Mouse (Mus musculus) lung, embryonic 16.5 days (tissue): ENCODE measurements at regions not wholly inside any gene's neighbourhood (a gene's known extent, or its start where the extent isn't known, plus 50 kb on each side); places are given as distances from the start of the nearest gene placed in this dataset.
A peak's percentile ranks its signal among the peaks of the same experiment; 100 is the strongest.

Source experiments
- ATAC-seq: fragments of 200-750 bp; cut with Nextera tagmentation; 2 replicates; pipeline ENCODE4 v1.8.0; 2017; ENCODE audit warnings: low read depth, mild to moderate bottlenecking, moderate library complexity
- H3K27ac ChIP-seq: fragments of 300-500 bp; sonication (generic); 2 replicates; pipeline ENCODE4 v1.5.1; 2014; ENCODE audit warnings: mild to moderate bottlenecking, control low read depth, low read length
- H3K27me3 ChIP-seq: fragments of 300-500 bp; sonication (generic); 2 replicates; pipeline ENCODE4 v1.6.1; 2014; ENCODE audit warnings: low read depth, low read length, mixed read lengths; ENCODE audit not compliant: control insufficient read depth, insufficient read depth
- H3K36me3 ChIP-seq: fragments of 300-500 bp; sonication (generic); 2 replicates; pipeline ENCODE4 v1.6.1; 2014; ENCODE audit warnings: low read length; ENCODE audit not compliant: control insufficient read depth, insufficient read depth
- H3K4me1 ChIP-seq: fragments of 300-500 bp; sonication (generic); replicated peaks from 2 replicates; pipeline ENCODE4 v1.6.1; 2014; ENCODE audit warnings: low read length, mixed read lengths; ENCODE audit not compliant: control insufficient read depth, insufficient read depth
- H3K4me2 ChIP-seq: fragments of 300-500 bp; sonication (generic); 2 replicates; pipeline ENCODE4 v1.6.1; 2014; ENCODE audit warnings: low read depth, low read length, control low read depth
- H3K4me3 ChIP-seq: fragments of 300-500 bp; sonication (generic); 2 replicates; pipeline ENCODE4 v1.5.1; 2014; ENCODE audit warnings: mild to moderate bottlenecking, low read length, control low read depth
- H3K9ac ChIP-seq: fragments of 300-500 bp; sonication (generic); 2 replicates; pipeline ENCODE4 v1.6.1; 2014; ENCODE audit warnings: low read length, control low read depth
- H3K9me3 ChIP-seq: fragments of 300-500 bp; sonication (generic); 2 replicates; pipeline ENCODE4 v1.6.1; 2016; ENCODE audit warnings: low read length; ENCODE audit not compliant: control insufficient read depth
- WGBS: fragments of 180-500 bp; shearing (Covaris S2); extraction: QIAGEN DNeasy Blood & Tissue Kit; methylation state at CpG from one replicate; pipeline ENCODE4 v1.1.7; 2014; 5-methylcytosine and 5-hydroxymethylcytosine counted together

DNA sequence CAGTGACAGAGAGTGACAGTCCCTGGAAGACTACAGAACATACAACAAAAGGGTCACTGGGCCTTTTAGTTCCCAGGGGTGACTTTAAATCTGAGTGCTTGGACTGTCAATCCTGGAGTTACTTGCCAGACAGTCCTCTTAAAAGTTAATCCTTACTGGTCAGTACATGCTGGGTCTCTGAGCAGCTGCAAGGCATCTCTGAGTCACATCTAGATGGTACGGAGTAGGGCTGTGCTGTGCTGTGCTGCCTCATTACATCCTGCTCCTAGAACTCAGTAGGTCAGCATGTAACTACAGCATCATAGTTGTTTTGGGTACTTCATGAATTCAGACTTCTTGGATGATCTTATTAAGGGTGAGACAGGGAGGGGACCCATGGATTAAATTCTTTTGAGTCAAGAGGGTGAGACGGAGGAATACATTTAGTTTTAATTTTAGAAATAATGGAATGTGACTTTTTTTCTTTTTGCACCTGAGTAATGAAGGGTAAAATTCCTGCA is 220.8 kb downstream of the 1700064H15Rik start:
- H3K4me2 ChIP-seq, result no peak overlapping the region
- peaks cover 3% of the 10 kb centered on the region; the same call in 1 of the 2 replicates for H3K4me1 ChIP-seq
- H3K36me3 ChIP-seq, result no peaks in the 10 kb centered on the region
- ATAC-seq, result no peak
- WGBS, result 61% methylated on average over 2 of the region's 2 CpGs
- no peaks in the 10 kb centered on the region for H3K9me3 ChIP-seq
- no peak overlapping the region; the same call in 1 of the 2 replicates for H3K9ac ChIP-seq
- H3K27me3 ChIP-seq, result no peaks in the 10 kb centered on the region
- peak overlapping the region; percentile 88 for H3K27ac ChIP-seq
- no peak overlapping the region for H3K4me3 ChIP-seq

DNA sequence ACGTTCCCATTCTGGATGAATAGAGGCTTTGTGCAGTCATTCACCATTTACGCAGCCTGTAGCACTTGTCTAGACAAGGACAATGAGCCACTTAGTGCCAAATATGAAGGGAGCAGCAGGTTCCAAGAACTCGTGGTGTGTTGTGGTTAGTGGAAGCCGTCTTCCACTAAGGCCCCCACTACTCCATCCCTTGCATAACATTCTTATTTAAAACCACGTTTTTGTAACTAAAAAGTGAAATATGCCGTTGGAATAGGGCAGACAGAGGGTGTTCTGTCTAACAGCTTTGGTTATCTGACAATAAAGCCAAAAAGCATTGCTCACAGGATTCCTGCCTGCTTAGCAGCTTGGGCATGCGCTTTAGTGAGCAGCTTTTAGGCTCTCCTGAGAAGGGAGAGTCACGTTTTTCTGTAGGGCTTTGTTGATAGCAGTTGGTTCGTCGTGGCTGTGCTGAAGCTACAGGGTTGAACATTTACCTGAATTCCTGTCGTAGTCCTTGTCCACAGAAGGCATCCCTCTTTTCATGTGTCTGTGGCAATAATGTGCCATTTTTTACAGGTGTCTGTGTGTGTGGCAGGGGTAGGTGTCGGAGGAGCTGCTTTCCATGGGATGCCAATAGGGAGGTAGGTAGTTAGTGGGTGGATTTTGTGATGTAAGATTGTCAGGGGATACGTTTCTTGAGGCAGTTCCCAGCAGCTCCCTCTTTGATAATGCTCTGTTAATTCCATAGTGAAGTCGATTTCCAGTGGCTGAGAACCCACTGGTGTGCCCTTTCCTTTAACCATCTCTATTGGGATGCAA is 221.9 kb downstream of the 1700064H15Rik start:
- H3K9me3 ChIP-seq, result no peaks in the 10 kb centered on the region
- peaks cover 3% of the 10 kb centered on the region; the same call in 1 of the 2 replicates for H3K4me1 ChIP-seq
- peak overlapping the region; percentile 88 for H3K27ac ChIP-seq
- no peak overlapping the region for H3K4me3 ChIP-seq
- H3K4me2 ChIP-seq, result no peak overlapping the region
- ATAC-seq, result peak; percentile 80
- 47% methylated on average over 14 of the region's 14 CpGs for WGBS
- H3K36me3 ChIP-seq, result no peaks in the 10 kb centered on the region
- no peaks in the 10 kb centered on the region for H3K27me3 ChIP-seq
- H3K9ac ChIP-seq, result no peak overlapping the region

DNA sequence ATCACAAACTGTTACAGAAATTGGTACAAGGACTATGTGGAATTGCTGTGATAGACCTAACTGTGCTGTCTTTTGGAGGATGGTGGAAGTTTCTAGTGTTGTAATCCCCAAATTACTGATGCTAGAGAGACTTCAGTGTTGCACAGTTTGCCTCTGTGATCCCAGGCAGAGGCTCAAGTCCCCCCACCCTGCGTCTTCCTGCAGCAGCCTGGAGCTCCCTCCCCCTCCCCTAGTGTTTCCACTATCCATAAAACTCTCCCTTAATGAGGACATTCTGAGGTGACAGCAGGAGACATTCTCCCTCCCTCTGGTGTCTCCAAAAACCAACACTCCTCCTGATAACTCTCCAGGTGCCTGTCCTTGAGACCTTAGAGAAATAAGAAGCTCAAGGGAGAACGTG is 242.8 kb downstream of the 1700064H15Rik start:
- Histone ChIP-seq H3K4me1 (no peaks in the 10 kb centered on the region), H3K9me3 (no peaks in the 10 kb centered on the region), H3K4me3 (no peak overlapping the region), H3K36me3 (no peaks in the 10 kb centered on the region), H3K27me3 (no peaks in the 10 kb centered on the region), H3K9ac (no peak overlapping the region), H3K27ac (no peak overlapping the region), H3K4me2 (no peak overlapping the region)
- 20% methylated on average over 2 of the region's 2 CpGs for WGBS
- no peak for ATAC-seq

DNA sequence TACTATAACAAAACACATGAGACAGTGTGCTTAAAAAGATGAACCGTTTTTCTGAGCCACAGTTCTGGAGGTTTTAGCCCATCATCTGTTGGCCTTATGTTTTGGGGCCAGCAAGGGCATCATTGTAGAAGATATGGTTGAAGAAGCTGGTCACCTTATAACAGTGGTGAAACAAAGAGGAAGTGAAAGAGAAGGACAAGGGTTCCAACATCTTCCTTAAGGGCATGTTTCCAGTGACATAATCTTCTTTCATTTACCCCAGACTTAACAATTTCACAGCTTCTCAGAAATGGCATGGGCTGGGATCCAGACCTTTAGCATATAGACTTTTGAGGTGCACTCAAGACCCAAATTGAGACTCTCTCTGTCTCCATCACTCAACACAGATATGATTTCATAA is 259.5 kb downstream of the 1700064H15Rik start:
- Histone ChIP-seq H3K4me3 (no peak overlapping the region), H3K9me3 (no peaks in the 10 kb centered on the region), H3K4me2 (no peak overlapping the region), H3K27ac (no peak overlapping the region), H3K27me3 (no peaks in the 10 kb centered on the region), H3K9ac (no peak overlapping the region), H3K36me3 (no peaks in the 10 kb centered on the region), H3K4me1 (no peaks in the 10 kb centered on the region)
- WGBS, result 74% methylated on average over 1 of the region's 1 CpGs
- no peak for ATAC-seq

DNA sequence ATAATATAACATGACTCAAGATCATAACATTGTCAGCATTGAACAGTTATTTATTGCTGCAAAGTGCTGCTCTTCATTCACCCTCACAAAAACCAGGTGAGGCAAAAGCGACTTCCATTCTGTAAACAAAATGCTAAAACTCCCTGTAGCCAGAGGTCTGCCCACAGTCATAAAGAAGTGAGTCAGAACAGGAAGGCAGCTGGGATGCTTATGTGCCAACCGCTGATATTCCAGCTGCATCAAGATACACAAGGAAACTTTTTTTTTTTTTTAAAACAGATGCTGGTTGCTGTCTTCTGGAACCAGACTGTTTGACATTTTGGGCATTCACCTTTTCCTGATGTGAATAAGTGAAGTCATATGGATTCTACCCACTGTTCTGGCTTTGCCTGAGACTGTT is 260.7 kb downstream of the 1700064H15Rik start:
- Histone ChIP-seq H3K4me2 (no peak overlapping the region), H3K27me3 (no peaks in the 10 kb centered on the region), H3K4me3 (no peak overlapping the region), H3K4me1 (no peaks in the 10 kb centered on the region), H3K9ac (no peak overlapping the region), H3K27ac (no peak overlapping the region), H3K36me3 (no peaks in the 10 kb centered on the region), H3K9me3 (no peaks in the 10 kb centered on the region)
- 64% methylated on average over 2 of the region's 2 CpGs for WGBS
- no peak for ATAC-seq
